Mouse (Mus musculus): ENCODE measurements around the gene Ptk6.

DNA sequence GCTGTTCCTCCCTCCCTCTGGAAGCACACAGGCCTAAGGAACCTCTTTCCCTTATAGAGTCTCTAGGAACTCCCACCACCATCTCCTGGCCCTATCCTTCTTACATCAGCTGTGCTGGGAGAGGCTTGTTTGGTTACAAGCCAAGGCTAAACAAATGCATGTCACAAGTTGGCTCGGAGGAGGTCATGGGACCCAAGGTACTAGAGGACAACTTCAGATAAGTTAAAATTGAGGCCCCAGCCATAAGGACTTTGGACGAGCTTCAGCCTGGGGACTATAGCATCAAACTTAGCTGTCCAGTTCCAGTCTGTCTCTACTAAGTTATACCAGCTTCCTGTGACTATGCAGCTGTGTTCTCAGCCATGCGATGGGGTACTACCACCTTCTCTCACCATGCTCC, 24.5 kb upstream of the Ptk6 start:
- no peak for TF ChIP-seq CTCF (IDR thresholded peaks at IDR 0.05; ENCODE audit: extremely low read depth, insufficient read depth, low read length)
- no peak for TF ChIP-seq POLR2A (IDR thresholded peaks at IDR 0.05; ENCODE audit: extremely low read depth, insufficient read depth, low read length)

All from cortical plate, adult 2 months (tissue).